12 mouse cellular contexts compared by ENCODE assay signal in the genomic region with DNA sequence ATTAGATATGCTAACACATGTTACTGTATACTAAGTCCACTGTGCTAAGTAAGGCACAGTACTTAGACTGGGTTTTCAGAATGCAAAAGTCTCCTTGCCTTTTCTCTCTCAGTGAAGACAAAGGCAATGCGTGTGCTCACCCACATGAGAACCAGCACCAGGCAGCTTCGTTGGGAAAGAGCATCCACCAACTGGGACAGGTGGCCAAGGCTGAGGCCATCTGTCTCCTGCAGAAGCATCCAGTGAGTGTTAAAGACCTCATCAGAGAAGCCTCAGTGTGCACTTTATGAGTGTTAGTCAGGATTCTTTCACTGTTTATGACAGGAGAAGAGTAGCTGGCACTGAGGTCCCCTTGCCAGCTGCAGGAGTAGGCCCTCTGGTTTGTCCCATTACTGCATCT.
DNase-seq lines count a peak whose midpoint lies in the region; ATAC-seq lines count a peak whose summit lies in the region.
"Had no signal": no experiment of that assay in that cellular context is flagged by ENCODE, and none has a peak within 500 bp of the region (broad histone marks: within the 10 kb centered on the region; RNA-seq: fewer than 3 reads in every experiment).

No protein-coding gene starts in this region.

- DNase-seq in neural tube, embryonic 10.5 days (ENCODE audit: extremely low spot score, low spot score), result no peak
- DNase-seq in layer of hippocampus, postnatal 10 days (ENCODE audit: low spot score in 2 of 2), result peak; percentile 46 to 55
- DNase-seq in right cerebral cortex, postnatal 36 days (ENCODE audit: low spot score in 2 of 2), result peak; percentile 48 to 53
- no peak for DNase-seq in adrenal gland, adult 2 months
- DNase-seq: kidney, postnatal 4 days; spleen, adult 18-20 months had no signal

- no peak overlapping the region for H3K27ac ChIP-seq in forebrain, embryonic 13.5 days
- H3K27ac ChIP-seq in forebrain, embryonic 12.5 days, result no peak overlapping the region
- no peak overlapping the region for H3K27ac ChIP-seq in neural tube, embryonic 15.5 days (replicated peaks)
- H3K27ac ChIP-seq in kidney, embryonic 15.5 days, result no peak overlapping the region
- H3K27ac ChIP-seq: embryonic facial prominence, embryonic 15.5 days; liver, embryonic 15.5 days had no signal

- H3K27me3 ChIP-seq in forebrain, embryonic 13.5 days, result no peaks in the 10 kb centered on the region
- no peaks in the 10 kb centered on the region for H3K27me3 ChIP-seq in forebrain, embryonic 12.5 days
- no peaks in the 10 kb centered on the region for H3K27me3 ChIP-seq in neural tube, embryonic 15.5 days (replicated peaks)
- H3K27me3 ChIP-seq in kidney, embryonic 15.5 days, result no peaks in the 10 kb centered on the region
- H3K27me3 ChIP-seq: embryonic facial prominence, embryonic 15.5 days; liver, embryonic 15.5 days had no signal

- no peak overlapping the region for H3K9ac ChIP-seq in forebrain, embryonic 13.5 days
- H3K9ac ChIP-seq in forebrain, embryonic 12.5 days, result no peak overlapping the region
- no peak overlapping the region for H3K9ac ChIP-seq in neural tube, embryonic 15.5 days (replicated peaks)
- H3K9ac ChIP-seq in kidney, embryonic 15.5 days, result no peak overlapping the region
- H3K9ac ChIP-seq: embryonic facial prominence, embryonic 15.5 days; liver, embryonic 15.5 days had no signal

- H3K36me3 ChIP-seq in forebrain, embryonic 13.5 days (ENCODE audit: poor library complexity, severe bottlenecking), result no peaks in the 10 kb centered on the region
- no peaks in the 10 kb centered on the region for H3K36me3 ChIP-seq in forebrain, embryonic 12.5 days (replicated peaks)
- no peaks in the 10 kb centered on the region for H3K36me3 ChIP-seq in neural tube, embryonic 15.5 days
- H3K36me3 ChIP-seq in kidney, embryonic 15.5 days, result no peaks in the 10 kb centered on the region
- H3K36me3 ChIP-seq: embryonic facial prominence, embryonic 15.5 days; liver, embryonic 15.5 days had no signal

- H3K4me2 ChIP-seq in forebrain, embryonic 13.5 days, result no peak overlapping the region
- no peak overlapping the region for H3K4me2 ChIP-seq in forebrain, embryonic 12.5 days
- no peak overlapping the region for H3K4me2 ChIP-seq in neural tube, embryonic 15.5 days
- H3K4me2 ChIP-seq in kidney, embryonic 15.5 days, result no peak overlapping the region
- H3K4me2 ChIP-seq: embryonic facial prominence, embryonic 15.5 days; liver, embryonic 15.5 days had no signal

- WGBS in forebrain, embryonic 13.5 days, result 56% methylated on average over 2 of the region's 2 CpGs
- WGBS in forebrain, embryonic 12.5 days, result 75% methylated on average over 2 of the region's 2 CpGs
- WGBS in neural tube, embryonic 15.5 days, result 65% methylated on average over 2 of the region's 2 CpGs
- WGBS in kidney, embryonic 15.5 days, result 68% methylated on average over 2 of the region's 2 CpGs

- H3K4me3 ChIP-seq in forebrain, embryonic 13.5 days, result no peak overlapping the region
- H3K4me3 ChIP-seq in forebrain, embryonic 12.5 days (replicated peaks), result no peak overlapping the region
- no peak overlapping the region for H3K4me3 ChIP-seq in neural tube, embryonic 15.5 days (replicated peaks)
- no peak overlapping the region for H3K4me3 ChIP-seq in kidney, embryonic 15.5 days (replicated peaks)
- H3K4me3 ChIP-seq: embryonic facial prominence, embryonic 15.5 days; liver, embryonic 15.5 days had no signal

- peaks cover 10% of the 10 kb centered on the region for H3K4me1 ChIP-seq in forebrain, embryonic 13.5 days
- peaks cover 4% of the 10 kb centered on the region; the same call in 1 of the 2 replicates for H3K4me1 ChIP-seq in forebrain, embryonic 12.5 days
- H3K4me1 ChIP-seq in neural tube, embryonic 15.5 days, result no peaks in the 10 kb centered on the region
- H3K4me1 ChIP-seq in kidney, embryonic 15.5 days, result no peaks in the 10 kb centered on the region
- H3K4me1 ChIP-seq: embryonic facial prominence, embryonic 15.5 days; liver, embryonic 15.5 days had no signal

- H3K9me3 ChIP-seq in forebrain, embryonic 13.5 days (replicated peaks), result no peaks in the 10 kb centered on the region
- H3K9me3 ChIP-seq in forebrain, embryonic 12.5 days, result no peaks in the 10 kb centered on the region
- no peaks in the 10 kb centered on the region for H3K9me3 ChIP-seq in neural tube, embryonic 15.5 days (replicated peaks)
- H3K9me3 ChIP-seq in kidney, embryonic 15.5 days (replicated peaks), result no peaks in the 10 kb centered on the region
- H3K9me3 ChIP-seq: embryonic facial prominence, embryonic 15.5 days had no signal

- 0 out of 2 replicates have a peak, but pooled peaks have one; percentile 58 for ATAC-seq in forebrain, embryonic 13.5 days
- no peak for ATAC-seq in forebrain, embryonic 12.5 days (ENCODE audit: low FRiP score)
- ATAC-seq in neural tube, embryonic 15.5 days (ENCODE audit: low FRiP score), result peak; percentile 31; the same call in 1 of the 2 replicates
- ATAC-seq in kidney, embryonic 15.5 days (replicated peaks; ENCODE audit: low FRiP score), result no peak

Comparison
In these comparisons a context has a peak if more than half of its experiments do, and no peak if none do; other contexts are left out.
1. ATAC-seq: peak in forebrain, embryonic 13.5 days (single experiment) and neural tube, embryonic 15.5 days (single experiment); none in forebrain, embryonic 12.5 days (single experiment) and kidney, embryonic 15.5 days (single experiment).
2. DNase-seq: peak in layer of hippocampus, postnatal 10 days (2 of 2) and right cerebral cortex, postnatal 36 days (2 of 2); none in neural tube, embryonic 10.5 days (single experiment) and adrenal gland, adult 2 months (single experiment).